25 mouse cellular contexts compared by ENCODE assay signal in the genomic region with DNA sequence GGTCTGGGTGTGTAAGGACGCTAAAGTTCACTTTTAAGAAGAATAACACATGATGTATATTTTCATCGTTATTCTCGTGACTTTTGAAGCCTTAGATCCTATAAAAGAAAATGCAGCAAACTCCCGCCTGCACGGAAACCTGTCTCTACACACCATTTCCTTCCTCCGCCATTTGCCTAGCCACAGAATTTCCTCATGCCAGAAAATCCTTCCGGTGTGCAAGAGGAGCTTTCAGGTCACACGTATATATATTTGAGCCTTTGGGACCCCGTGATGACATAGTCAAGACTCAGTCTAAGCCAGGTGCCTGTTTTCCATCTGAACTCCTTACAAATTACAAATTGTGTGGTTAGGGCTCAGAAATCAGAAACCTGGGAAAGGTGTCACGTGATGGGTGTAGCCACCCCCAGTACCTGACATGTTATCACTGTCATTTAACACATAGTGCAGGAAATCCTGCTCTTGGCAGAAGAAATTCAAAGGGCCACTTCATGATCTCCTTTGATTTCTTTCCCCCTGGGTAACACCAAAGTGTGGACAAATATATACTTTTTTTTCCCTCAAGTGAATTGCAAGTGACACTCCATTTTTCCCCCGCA.
DNase-seq lines count a peak whose midpoint lies in the region; ATAC-seq and TF ChIP-seq lines count a peak whose summit lies in the region.
"Had no signal": no experiment of that assay in that cellular context is flagged by ENCODE, and none has a peak within 500 bp of the region (broad histone marks: within the 10 kb centered on the region; RNA-seq: fewer than 3 reads in every experiment).

No protein-coding gene starts in this region.

- no peaks in the 10 kb centered on the region for H3K4me1 ChIP-seq in hindbrain, postnatal 0 days (ENCODE audit: insufficient read depth, low read length)

- WGBS in hindbrain, postnatal 0 days: 91% methylated on average over 11 of the region's 11 CpGs

- H3K4me2 ChIP-seq in hindbrain, postnatal 0 days (ENCODE audit: low read depth, low read length): no peak overlapping the region
- H3K4me2 ChIP-seq: embryonic facial prominence, embryonic 15.5 days; midbrain, embryonic 11.5 days; neural tube, embryonic 12.5 days; stomach, embryonic 15.5 days had no signal

- ATAC-seq in megakaryocyte progenitor cell, adult 5-6 weeks (replicated peaks; ENCODE audit: poor library complexity): peak; percentile 66
- ATAC-seq in megakaryocyte-erythroid progenitor cell, adult 5-6 weeks (replicated peaks; ENCODE audit: low FRiP score, low TSS enrichment, poor library complexity, severe bottlenecking): no peak
- ATAC-seq in hindbrain, postnatal 0 days: no peak
- no peak for ATAC-seq in frontal cortex, adult (ENCODE audit: low TSS enrichment)
- ATAC-seq: hindbrain, embryonic 16.5 days; Patski had no signal

- H3K9me3 ChIP-seq in hindbrain, postnatal 0 days (ENCODE audit: low read length): no peaks in the 10 kb centered on the region
- H3K9me3 ChIP-seq: embryonic facial prominence, embryonic 15.5 days; neural tube, embryonic 12.5 days; stomach, embryonic 15.5 days had no signal

- peak; percentile 1 for DNase-seq in 416B (ENCODE audit: low read depth)
- peak; percentile 21 for DNase-seq in B cell, adult 2 months
- peak; percentile 25 for DNase-seq in c-Kit-positive CD71-negative TER-119-negative erythroid progenitor cells, embryonic 14.5 days (ENCODE audit: low read depth)
- no peak for DNase-seq in hindbrain, postnatal 0 days (ENCODE audit: low spot score)
- no peak for DNase-seq in left cerebral cortex, adult 2 months (ENCODE audit: extremely low spot score in 1 of 2, low spot score in 2 of 2)
- DNase-seq: adrenal gland, postnatal 14 days; cerebellum, adult 18-20 months; cerebellum, postnatal 25 days; heart, adult 2 months; heart, postnatal 36 days; kidney, adult 2 months; kidney, postnatal 14 days; left cerebral cortex, postnatal 4 days; liver; lung, adult 18-20 months had no signal

- no peak overlapping the region for H3K9ac ChIP-seq in hindbrain, postnatal 0 days (replicated peaks; ENCODE audit: low read length)
- H3K9ac ChIP-seq: embryonic facial prominence, embryonic 15.5 days; neural tube, embryonic 12.5 days; stomach, embryonic 15.5 days had no signal

- intact Hi-C loops in left cerebral cortex, adult 2 months (cut with DNase I): no loop called here

- no peaks in the 10 kb centered on the region for H3K36me3 ChIP-seq in hindbrain, postnatal 0 days (ENCODE audit: insufficient read depth, low read length)
- H3K36me3 ChIP-seq: embryonic facial prominence, embryonic 15.5 days; neural tube, embryonic 12.5 days; stomach, embryonic 15.5 days had no signal

- H3K27ac ChIP-seq in hindbrain, postnatal 0 days: no peak overlapping the region
- no peak overlapping the region for H3K27ac ChIP-seq in left cerebral cortex, adult 2 months
- H3K27ac ChIP-seq: embryonic facial prominence, embryonic 15.5 days; heart, adult 2 months; layer of hippocampus, adult 2 months; neural tube, embryonic 12.5 days; stomach, embryonic 15.5 days had no signal

- no peak overlapping the region for H3K4me3 ChIP-seq in hindbrain, postnatal 0 days (ENCODE audit: low read length)
- H3K4me3 ChIP-seq in left cerebral cortex, adult 2 months: no peak overlapping the region
- H3K4me3 ChIP-seq: embryonic facial prominence, embryonic 15.5 days; heart, adult 2 months; layer of hippocampus, adult 2 months; neural tube, embryonic 12.5 days; stomach, embryonic 15.5 days had no signal

- TF ChIP-seq CTCF in hindbrain, postnatal 0 days (IDR thresholded peaks at IDR 0.05; ENCODE audit: low read depth): no peak
- TF ChIP-seq CTCF in left cerebral cortex, adult 2 months (IDR thresholded peaks at IDR 0.05): no peak

- no peaks in the 10 kb centered on the region for H3K27me3 ChIP-seq in hindbrain, postnatal 0 days (ENCODE audit: insufficient read depth, low read length)
- H3K27me3 ChIP-seq: embryonic facial prominence, embryonic 15.5 days; neural tube, embryonic 12.5 days; Patski; stomach, embryonic 15.5 days had no signal

Comparison
In these comparisons a context has a peak if more than half of its experiments do, and no peak if none do; other contexts are left out.
1. DNase-seq: peak in 416B (single experiment), B cell, adult 2 months (2 of 2) and c-Kit-positive CD71-negative TER-119-negative erythroid progenitor cells, embryonic 14.5 days (single experiment); none in hindbrain, postnatal 0 days (single experiment) and left cerebral cortex, adult 2 months (0 of 2).